Mouse (Mus musculus): ENCODE results near the gene Comtd1.

Gene Comtd1

DNA sequence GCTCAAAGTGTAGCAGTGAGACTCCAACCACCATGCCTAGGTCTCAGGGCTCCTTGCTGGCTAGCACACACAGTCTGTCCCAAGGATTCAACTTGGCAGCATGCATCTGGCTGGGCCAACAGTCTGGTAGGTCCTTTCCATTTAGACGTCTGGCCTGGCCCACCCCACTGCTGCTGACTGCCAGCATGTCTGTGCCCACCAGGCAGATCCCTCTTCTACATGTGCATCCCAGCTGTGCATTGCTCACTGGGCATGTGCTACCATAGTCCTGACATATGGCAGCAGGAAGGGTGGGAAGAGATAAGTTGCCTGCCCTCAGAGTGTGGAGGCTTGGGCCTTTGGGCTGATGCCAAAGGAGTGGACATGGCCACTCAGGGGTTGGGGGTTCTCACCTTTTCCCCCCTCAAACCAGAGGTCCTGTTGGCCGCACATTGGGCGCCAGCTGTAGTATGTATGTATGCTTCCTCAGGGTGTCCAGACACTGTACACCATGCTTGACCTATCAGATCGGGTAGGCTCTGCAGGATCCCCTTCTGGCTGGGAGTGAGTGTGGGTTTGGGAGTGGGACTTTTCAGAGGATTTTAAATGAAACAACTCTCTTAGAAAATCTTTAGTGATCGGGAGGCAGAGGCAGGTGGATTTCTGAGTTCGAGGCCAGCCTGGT, 46.1 kb downstream of the Comtd1 start:
- DNase-seq (ENCODE audit: low spot score in 2 of 2): no peak

- DNase-seq (ENCODE audit: low spot score in 2 of 2): no peak
Measured at GRCm38 (mm10) chr14:21801624-21802023, 47.2 kb downstream of the Comtd1 start.

DNA sequence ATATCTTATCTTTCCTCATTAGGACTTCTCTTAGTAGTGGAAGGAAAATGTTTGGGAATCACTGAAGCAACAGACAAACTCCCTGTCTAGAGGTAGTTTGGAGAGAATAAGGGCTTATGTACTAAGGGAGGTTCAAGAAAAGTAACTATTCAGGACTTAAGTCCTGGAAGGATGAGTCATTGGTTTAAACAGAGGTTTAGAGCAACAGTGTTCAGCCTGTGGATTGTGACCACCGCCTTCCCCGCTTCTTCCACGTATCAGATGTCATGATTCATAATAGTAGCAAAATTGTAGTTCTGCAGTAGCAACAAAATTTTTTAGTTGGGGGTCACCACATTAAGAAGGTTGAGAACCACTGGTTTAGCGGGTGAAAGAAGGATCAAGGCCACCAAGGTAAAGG, 48.1 kb downstream of the Comtd1 start:
- no peak for DNase-seq (ENCODE audit: low spot score in 2 of 2)
